Mouse (Mus musculus) forebrain, embryonic 11.5 days (tissue): Measurements from ENCODE around the gene Tnrc18. TPM values are rescaled to one million over a fixed set of nuclear protein-coding genes. Genes with fewer than 3 reads are reported as not detected.

Experiments used
- ATAC-seq: fragments of 200-750 bp; cut with Nextera tagmentation; replicated peaks from 2 replicates; pipeline ENCODE4 v1.8.0; 2017; ENCODE audit warnings: moderate TSS enrichment; ENCODE audit not compliant: low FRiP score
- DNase-seq: peaks from one replicate; pipeline ENCODE4 v3.0.0-alpha.2; 2017; ENCODE audit warnings: low spot score
- H3K27ac ChIP-seq: fragments of 300-500 bp; sonication (generic); 2 replicates; pipeline ENCODE4 v1.5.1; 2014; ENCODE audit warnings: low read depth, low read length
- H3K27me3 ChIP-seq: fragments of 300-500 bp; sonication (generic); 2 replicates; pipeline ENCODE4 v1.6.1; 2014; ENCODE audit warnings: mild to moderate bottlenecking, low read length, mixed read lengths; ENCODE audit not compliant: control insufficient read depth, insufficient read depth
- H3K36me3 ChIP-seq: fragments of 300-500 bp; sonication (generic); 2 replicates; pipeline ENCODE4 v1.6.1; 2014; ENCODE audit warnings: mild to moderate bottlenecking, low read length, moderate library complexity, mixed read lengths; ENCODE audit not compliant: control insufficient read depth, insufficient read depth
- H3K4me1 ChIP-seq: fragments of 300-500 bp; sonication (generic); replicated peaks from 2 replicates; pipeline ENCODE4 v1.6.1; 2014; ENCODE audit warnings: low read length, mixed read lengths; ENCODE audit not compliant: control insufficient read depth, insufficient read depth
- H3K4me2 ChIP-seq: fragments of 300-500 bp; sonication (generic); 2 replicates; pipeline ENCODE4 v1.6.1; 2014; ENCODE audit warnings: low read depth, mild to moderate bottlenecking, low read length, moderate library complexity, mixed read lengths; ENCODE audit not compliant: severe bottlenecking
- H3K4me3 ChIP-seq: fragments of 300-500 bp; sonication (generic); 2 replicates; pipeline ENCODE4 v1.5.1; 2014; ENCODE audit warnings: low read depth, low read length
- H3K9ac ChIP-seq: fragments of 300-500 bp; sonication (generic); 2 replicates; pipeline ENCODE4 v1.6.1; 2014; ENCODE audit warnings: low read length
- H3K9me3 ChIP-seq: fragments of 300-500 bp; sonication (generic); 2 replicates; pipeline ENCODE4 v1.6.1; 2016; ENCODE audit warnings: low read length, mixed read lengths; ENCODE audit not compliant: control insufficient read depth
- WGBS: fragments of 180-500 bp; shearing (Covaris S2); extraction: QIAGEN DNeasy Blood & Tissue Kit; methylation state at CpG from one replicate; pipeline ENCODE4 v1.1.7; 2014; 5-methylcytosine and 5-hydroxymethylcytosine counted together
- polyA plus RNA-seq: library from polyadenylated mRNA; unstranded; fragments of >200 nt; fragmentation: Nextera tagmentation; extraction: Ambion mirVana; gene quantifications from 2 replicates; pipeline ENCODE4 v1.2.1, GENCODE M21; 2014

Tnrc18 gene
- polyA plus RNA-seq, 1 experiment from 2014 or later: 55.2 TPM

DNA sequence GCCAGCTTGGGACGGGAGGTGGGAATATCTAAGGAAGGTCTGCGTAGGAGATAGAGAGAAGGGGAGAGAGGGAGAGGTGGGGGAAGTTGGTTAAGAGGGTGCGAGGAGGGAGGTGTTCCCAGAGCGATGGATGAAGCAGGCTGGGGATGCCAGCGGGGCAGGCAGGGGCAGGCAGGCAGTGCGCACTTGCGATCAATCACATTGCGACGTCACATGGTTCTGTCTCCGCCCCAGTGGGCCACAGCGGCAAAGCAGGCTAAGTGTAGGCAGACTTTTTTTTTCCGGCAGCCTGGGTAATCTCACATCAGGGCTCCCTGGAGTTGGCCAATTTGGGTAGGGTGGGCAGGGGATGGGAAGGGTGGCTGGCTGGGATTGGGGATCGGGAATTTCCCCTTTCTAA is 65.2 kb downstream of the Tnrc18 start:
- no peak overlapping the region for H3K4me2 ChIP-seq
- ATAC-seq: no peak

GRCm38 (mm10) chr5:142750173-142750572 is 67.3 kb downstream of the Tnrc18 start:
- Histone ChIP-seq H3K9ac (no peak overlapping the region), H3K4me1 (no peaks in the 10 kb centered on the region), H3K4me3 (no peak overlapping the region), H3K4me2 (no peak overlapping the region), H3K9me3 (no peaks in the 10 kb centered on the region), H3K27me3 (no peaks in the 10 kb centered on the region), H3K36me3 (peaks cover 19% of the 10 kb centered on the region), H3K27ac (no peak overlapping the region)
- no peak for DNase-seq
- WGBS: 88% methylated on average over 11 of the region's 11 CpGs
- no peak for ATAC-seq

More for the DNA sequence above, 65.2 kb downstream of the Tnrc18 start:
- no peak overlapping the region for H3K27ac ChIP-seq
- no peak overlapping the region for H3K9ac ChIP-seq
- H3K4me1 ChIP-seq: no peaks in the 10 kb centered on the region
- H3K36me3 ChIP-seq: peaks cover 19% of the 10 kb centered on the region
- H3K4me3 ChIP-seq: no peak overlapping the region
- DNase-seq: no peak
- 52% methylated on average over 13 of the region's 13 CpGs for WGBS
- H3K27me3 ChIP-seq: no peaks in the 10 kb centered on the region
- H3K9me3 ChIP-seq: no peaks in the 10 kb centered on the region

GRCm38 (mm10) chr5:142747026-142747629 is 70.3 kb downstream of the Tnrc18 start:
- no peak overlapping the region for H3K9ac ChIP-seq
- H3K27ac ChIP-seq: no peak overlapping the region
- ATAC-seq: no peak
- H3K4me2 ChIP-seq: no peak overlapping the region
- no peak overlapping the region for H3K4me3 ChIP-seq
- H3K36me3 ChIP-seq: peaks cover 39% of the 10 kb centered on the region
- no peak for DNase-seq
- H3K4me1 ChIP-seq: no peaks in the 10 kb centered on the region
- no peaks in the 10 kb centered on the region for H3K9me3 ChIP-seq
- H3K27me3 ChIP-seq: no peaks in the 10 kb centered on the region
- 86% methylated on average over 12 of the region's 12 CpGs for WGBS

- Histone ChIP-seq H3K36me3 (peaks cover 46% of the 10 kb centered on the region), H3K9me3 (no peaks in the 10 kb centered on the region), H3K9ac (no peak overlapping the region), H3K27me3 (no peaks in the 10 kb centered on the region), H3K4me1 (no peaks in the 10 kb centered on the region), H3K4me2 (no peak overlapping the region), H3K4me3 (no peak overlapping the region), H3K27ac (no peak overlapping the region)
- 89% methylated on average over 8 of the region's 8 CpGs for WGBS
- ATAC-seq: no peak
- DNase-seq: no peak
Measured at GRCm38 (mm10) chr5:142739941-142740340, 77.5 kb downstream of the Tnrc18 start.

- no peaks in the 10 kb centered on the region for H3K9me3 ChIP-seq
- H3K36me3 ChIP-seq: peaks cover 65% of the 10 kb centered on the region
- no peak overlapping the region for H3K4me3 ChIP-seq
- no peak overlapping the region for H3K9ac ChIP-seq
- H3K27me3 ChIP-seq: no peaks in the 10 kb centered on the region
- ATAC-seq (no peak), DNase-seq (no peak)
- no peak overlapping the region for H3K4me2 ChIP-seq
- no peak overlapping the region for H3K27ac ChIP-seq
- whole genome bisulfite sequencing: 90% methylated on average over 11 of the region's 11 CpGs
- no peaks in the 10 kb centered on the region for H3K4me1 ChIP-seq
Measured at GRCm38 (mm10) chr5:142731916-142732315, 85.5 kb downstream of the Tnrc18 start.

DNA sequence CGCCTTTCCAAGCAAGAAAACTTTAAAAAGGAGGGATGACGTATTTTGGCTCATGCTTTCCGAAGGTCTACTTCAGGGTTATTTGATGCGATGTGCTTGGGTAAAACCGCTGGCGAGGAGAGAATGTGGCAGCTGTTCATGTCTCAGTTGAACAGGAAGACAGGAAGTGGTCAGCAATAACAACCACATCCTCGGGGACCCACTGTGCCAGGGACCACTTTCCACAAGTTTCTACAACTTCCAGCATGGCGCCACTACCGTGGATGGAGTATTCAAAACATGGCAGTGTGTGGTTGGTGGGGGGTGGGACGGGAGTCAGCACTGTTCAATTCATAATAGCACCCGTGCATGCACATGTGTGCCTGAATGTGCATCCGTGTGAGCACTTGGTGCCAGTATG is 87.2 kb downstream of the Tnrc18 start:
- WGBS: 93% methylated on average over 12 of the region's 12 CpGs
- H3K4me3 ChIP-seq: no peak overlapping the region
- H3K4me2 ChIP-seq: no peak overlapping the region
- no peak overlapping the region for H3K27ac ChIP-seq
- H3K36me3 ChIP-seq: peaks cover 68% of the 10 kb centered on the region
- no peaks in the 10 kb centered on the region for H3K27me3 ChIP-seq
- H3K4me1 ChIP-seq: no peaks in the 10 kb centered on the region
- H3K9ac ChIP-seq: no peak overlapping the region
- no peaks in the 10 kb centered on the region for H3K9me3 ChIP-seq
- ATAC-seq (no peak), DNase-seq (no peak)

DNA sequence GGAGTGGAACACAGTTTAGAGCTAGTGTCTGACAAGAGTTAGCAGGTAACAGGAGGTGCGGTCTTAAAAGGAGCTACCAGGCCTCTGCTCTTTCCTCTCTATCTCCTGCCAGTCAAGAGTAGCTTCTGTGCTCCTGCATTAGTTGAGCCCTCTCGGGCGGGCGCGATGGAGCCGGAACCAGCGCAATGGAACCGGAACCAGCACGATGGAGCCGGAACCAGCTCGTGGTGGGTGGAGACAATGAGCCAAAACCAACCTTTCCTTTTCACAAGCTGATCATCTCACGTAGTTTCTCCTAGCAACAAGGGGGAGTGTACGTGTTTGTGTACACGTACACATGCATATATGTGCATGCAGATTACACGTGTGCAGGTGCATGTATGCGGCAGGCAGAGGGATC is 89.2 kb downstream of the Tnrc18 start:
- H3K4me1 ChIP-seq: no peaks in the 10 kb centered on the region
- 97% methylated on average over 16 of the region's 16 CpGs for WGBS
- H3K36me3 ChIP-seq: peaks cover 61% of the 10 kb centered on the region
- no peak for DNase-seq
- H3K9me3 ChIP-seq: no peaks in the 10 kb centered on the region
- no peak overlapping the region for H3K27ac ChIP-seq
- no peaks in the 10 kb centered on the region for H3K27me3 ChIP-seq
- no peak overlapping the region for H3K4me2 ChIP-seq
- H3K9ac ChIP-seq: no peak overlapping the region
- H3K4me3 ChIP-seq: no peak overlapping the region
- no peak for ATAC-seq

GRCm38 (mm10) chr5:142726748-142727147 is 90.7 kb downstream of the Tnrc18 start:
- 92% methylated on average over 6 of the region's 6 CpGs for WGBS
- ATAC-seq (no peak), DNase-seq (no peak)
- Histone ChIP-seq H3K9me3 (no peaks in the 10 kb centered on the region), H3K4me1 (no peaks in the 10 kb centered on the region), H3K4me3 (no peak overlapping the region), H3K36me3 (peaks cover 51% of the 10 kb centered on the region), H3K27me3 (no peaks in the 10 kb centered on the region), H3K9ac (no peak overlapping the region), H3K4me2 (no peak overlapping the region), H3K27ac (no peak overlapping the region)

GRCm38 (mm10) chr5:142724265-142724664 is 93.2 kb downstream of the Tnrc18 start:
- WGBS: 92% methylated on average over 7 of the region's 7 CpGs
- no peak overlapping the region for H3K27ac ChIP-seq
- H3K4me3 ChIP-seq: no peak overlapping the region
- peaks cover 30% of the 10 kb centered on the region for H3K36me3 ChIP-seq
- DNase-seq: no peak
- no peak overlapping the region for H3K9ac ChIP-seq
- no peaks in the 10 kb centered on the region for H3K9me3 ChIP-seq
- H3K4me2 ChIP-seq: no peak overlapping the region
- no peak for ATAC-seq
- H3K4me1 ChIP-seq: no peaks in the 10 kb centered on the region
- no peaks in the 10 kb centered on the region for H3K27me3 ChIP-seq
